Mouse (Mus musculus): ENCODE measurements around the gene Rin3. TPM values are rescaled to one million over a fixed set of nuclear protein-coding genes. Genes with fewer than 3 reads are reported as not detected.

The Rin3 gene
- polyA plus RNA-seq (2015; fragmentation: Nextera tagmentation; extraction: Ambion mirVana), result 6.9 and 7.1 TPM in 2 replicates

- H3K27me3 ChIP-seq, result peaks cover 14% of the 10 kb centered on the region; the same call in 1 of the 2 replicates
- peak within 1 kb of the TSS; percentile 64 for H3K4me3 ChIP-seq
- peak within 1 kb of the TSS; percentile 85 for H3K9ac ChIP-seq
- peak within 1 kb of the TSS; percentile 28; the same call in 1 of the 2 replicates for H3K27ac ChIP-seq
- H3K4me1 ChIP-seq, result peaks cover 31% of the 10 kb centered on the region
- no peaks in the 10 kb centered on the region for H3K36me3 ChIP-seq
- H3K4me2 ChIP-seq (replicated peaks), result peak within 1 kb of the TSS; percentile 94
- H3K9me3 ChIP-seq, result peaks cover 10% of the 10 kb centered on the region
- under 1% methylated on average over 74 of the region's 75 CpGs for WGBS
- ATAC-seq (ENCODE audit: low FRiP score, low read depth), result peak; percentile 55
These were observed at the start of gene Rin3 for GRCm38 (mm10) chr12:102282763-102283482. Gene Rin3, plus strand, starts transcription at chr12:102283048.

- ATAC-seq (ENCODE audit: low FRiP score, low read depth), result no peak
- no peaks in the 10 kb centered on the region for H3K9me3 ChIP-seq
- no peaks in the 10 kb centered on the region for H3K27me3 ChIP-seq
- H3K27ac ChIP-seq, result no peak overlapping the region
- no peak overlapping the region for H3K4me3 ChIP-seq
- no peak overlapping the region for H3K4me2 ChIP-seq (replicated peaks)
- H3K4me1 ChIP-seq, result no peaks in the 10 kb centered on the region
- 65% methylated on average over 3 of the region's 3 CpGs for WGBS
- no peaks in the 10 kb centered on the region for H3K36me3 ChIP-seq
- no peak overlapping the region for H3K9ac ChIP-seq
These were observed 47.3 kb upstream of the Rin3 start for GRCm38 (mm10) chr12:102235551-102235950.

- Histone ChIP-seq H3K4me1 (no peaks in the 10 kb centered on the region), H3K4me3 (no peak overlapping the region), H3K27me3 (no peaks in the 10 kb centered on the region), H3K9me3 (no peaks in the 10 kb centered on the region), H3K4me2 (replicated peaks) (no peak overlapping the region), H3K27ac (no peak overlapping the region), H3K9ac (no peak overlapping the region), H3K36me3 (no peaks in the 10 kb centered on the region)
- no peak for ATAC-seq (ENCODE audit: low FRiP score, low read depth)
- WGBS, result 79% methylated on average over 6 of the region's 6 CpGs
These were observed 46.5 kb upstream of the Rin3 start for GRCm38 (mm10) chr12:102236317-102236716.

GRCm38 (mm10) chr12:102242076-102242722 lies 40.6 kb upstream of the Rin3 start:
- Histone ChIP-seq H3K9me3 (no peaks in the 10 kb centered on the region), H3K4me2 (replicated peaks) (no peak overlapping the region), H3K36me3 (no peaks in the 10 kb centered on the region), H3K27ac (no peak overlapping the region), H3K9ac (no peak overlapping the region), H3K27me3 (no peaks in the 10 kb centered on the region), H3K4me3 (no peak overlapping the region), H3K4me1 (peaks cover 6% of the 10 kb centered on the region; the same call in 1 of the 2 replicates)
- no peak for ATAC-seq (ENCODE audit: low FRiP score, low read depth)
- WGBS, result 61% methylated on average over 6 of the region's 6 CpGs

GRCm38 (mm10) chr12:102243915-102244314 lies 38.9 kb upstream of the Rin3 start:
- H3K9me3 ChIP-seq, result no peaks in the 10 kb centered on the region
- no peaks in the 10 kb centered on the region for H3K27me3 ChIP-seq
- H3K4me1 ChIP-seq, result peaks cover 6% of the 10 kb centered on the region; the same call in 1 of the 2 replicates
- no peak overlapping the region for H3K9ac ChIP-seq
- no peaks in the 10 kb centered on the region for H3K36me3 ChIP-seq
- ATAC-seq (ENCODE audit: low FRiP score, low read depth), result peak; percentile 22; the same call in 1 of the 2 replicates
- 34% methylated on average over 1 of the region's 1 CpGs for WGBS
- H3K4me3 ChIP-seq, result no peak overlapping the region
- no peak overlapping the region for H3K4me2 ChIP-seq (replicated peaks)
- no peak overlapping the region for H3K27ac ChIP-seq

GRCm38 (mm10) chr12:102246226-102246625 lies 36.6 kb upstream of the Rin3 start:
- H3K4me1 ChIP-seq, result peaks cover 6% of the 10 kb centered on the region; the same call in 1 of the 2 replicates
- H3K27me3 ChIP-seq, result no peaks in the 10 kb centered on the region
- H3K9me3 ChIP-seq, result no peaks in the 10 kb centered on the region
- H3K4me2 ChIP-seq (replicated peaks), result no peak overlapping the region
- no peak for ATAC-seq (ENCODE audit: low FRiP score, low read depth)
- 96% methylated on average over 5 of the region's 5 CpGs for WGBS
- H3K27ac ChIP-seq, result no peak overlapping the region
- H3K4me3 ChIP-seq, result no peak overlapping the region
- H3K36me3 ChIP-seq, result no peaks in the 10 kb centered on the region
- no peak overlapping the region for H3K9ac ChIP-seq

GRCm38 (mm10) chr12:102248104-102248503 lies 34.7 kb upstream of the Rin3 start:
- H3K27me3 ChIP-seq, result no peaks in the 10 kb centered on the region
- no peaks in the 10 kb centered on the region for H3K9me3 ChIP-seq
- no peak overlapping the region for H3K9ac ChIP-seq
- H3K4me2 ChIP-seq (replicated peaks), result no peak overlapping the region
- no peak overlapping the region for H3K27ac ChIP-seq
- no peaks in the 10 kb centered on the region for H3K36me3 ChIP-seq
- no peak overlapping the region for H3K4me3 ChIP-seq
- ATAC-seq (ENCODE audit: low FRiP score, low read depth), result no peak
- peaks cover 6% of the 10 kb centered on the region; the same call in 1 of the 2 replicates for H3K4me1 ChIP-seq
- 89% methylated on average over 6 of the region's 6 CpGs for WGBS

- no peak overlapping the region for H3K4me3 ChIP-seq
- ATAC-seq (ENCODE audit: low FRiP score, low read depth), result no peak
- no peaks in the 10 kb centered on the region for H3K36me3 ChIP-seq
- no peaks in the 10 kb centered on the region for H3K27me3 ChIP-seq
- no peak overlapping the region for H3K9ac ChIP-seq
- H3K9me3 ChIP-seq, result no peaks in the 10 kb centered on the region
- H3K4me2 ChIP-seq (replicated peaks), result no peak overlapping the region
- WGBS, result 80% methylated on average over 4 of the region's 4 CpGs
- H3K27ac ChIP-seq, result no peak overlapping the region
- H3K4me1 ChIP-seq, result no peaks in the 10 kb centered on the region
These were observed 32.5 kb upstream of the Rin3 start for GRCm38 (mm10) chr12:102250316-102250715.

GRCm38 (mm10) chr12:102251070-102251469 lies 31.8 kb upstream of the Rin3 start:
- Histone ChIP-seq H3K36me3 (no peaks in the 10 kb centered on the region), H3K4me1 (no peaks in the 10 kb centered on the region), H3K9ac (no peak overlapping the region), H3K4me3 (no peak overlapping the region), H3K4me2 (replicated peaks) (no peak overlapping the region), H3K27me3 (no peaks in the 10 kb centered on the region), H3K9me3 (no peaks in the 10 kb centered on the region), H3K27ac (no peak overlapping the region)
- 89% methylated on average over 3 of the region's 3 CpGs for WGBS
- ATAC-seq (ENCODE audit: low FRiP score, low read depth), result no peak

GRCm38 (mm10) chr12:102251985-102252384 lies 30.9 kb upstream of the Rin3 start:
- H3K36me3 ChIP-seq, result no peaks in the 10 kb centered on the region
- no peak overlapping the region for H3K9ac ChIP-seq
- H3K4me3 ChIP-seq, result no peak overlapping the region
- H3K9me3 ChIP-seq, result no peaks in the 10 kb centered on the region
- ATAC-seq (ENCODE audit: low FRiP score, low read depth), result no peak
- no peaks in the 10 kb centered on the region for H3K4me1 ChIP-seq
- WGBS, result 72% methylated on average over 3 of the region's 3 CpGs
- H3K4me2 ChIP-seq (replicated peaks), result no peak overlapping the region
- no peaks in the 10 kb centered on the region for H3K27me3 ChIP-seq
- H3K27ac ChIP-seq, result no peak overlapping the region

GRCm38 (mm10) chr12:102252525-102252924 lies 30.3 kb upstream of the Rin3 start:
- no peak overlapping the region for H3K9ac ChIP-seq
- no peak for ATAC-seq (ENCODE audit: low FRiP score, low read depth)
- H3K27me3 ChIP-seq, result no peaks in the 10 kb centered on the region
- H3K9me3 ChIP-seq, result no peaks in the 10 kb centered on the region
- H3K4me3 ChIP-seq, result no peak overlapping the region
- no peaks in the 10 kb centered on the region for H3K4me1 ChIP-seq
- no peak overlapping the region for H3K4me2 ChIP-seq (replicated peaks)
- H3K36me3 ChIP-seq, result no peaks in the 10 kb centered on the region
- no peak overlapping the region for H3K27ac ChIP-seq
- WGBS, result 53% methylated on average over 1 of the region's 1 CpGs

- Histone ChIP-seq H3K27me3 (no peaks in the 10 kb centered on the region), H3K4me1 (no peaks in the 10 kb centered on the region), H3K27ac (no peak overlapping the region), H3K4me3 (no peak overlapping the region), H3K4me2 (replicated peaks) (no peak overlapping the region), H3K9me3 (no peaks in the 10 kb centered on the region), H3K9ac (no peak overlapping the region), H3K36me3 (no peaks in the 10 kb centered on the region)
- no peak for ATAC-seq (ENCODE audit: low FRiP score, low read depth)
These were observed 27.8 kb upstream of the Rin3 start for GRCm38 (mm10) chr12:102255012-102255411.

Measured in limb, embryonic 13.5 days (tissue).